In genomic region chr10:126802732-126803131, GRCm38 (mm10) we compare ENCODE assay signal across 24 mouse cellular contexts.
"Had no signal": no experiment of that assay in that cellular context is flagged by ENCODE, and none has a peak within 500 bp of the region (broad histone marks: within the 10 kb centered on the region; RNA-seq: fewer than 3 reads in every experiment).

No protein-coding gene starts in this region.

- H3K27ac ChIP-seq: gastrocnemius, adult 2 months; heart, adult 2 months; heart, embryonic 13.5 days; heart, embryonic 15.5 days; hindbrain, embryonic 10.5 days; hindbrain, embryonic 12.5 days; hindbrain, embryonic 14.5 days; intestine, embryonic 15.5 days; layer of hippocampus, adult 2 months; limb, embryonic 13.5 days; limb, embryonic 15.5 days; liver, embryonic 12.5 days had no signal

- H3K4me1 ChIP-seq: heart, embryonic 13.5 days; heart, embryonic 15.5 days; hindbrain, embryonic 10.5 days; hindbrain, embryonic 12.5 days; intestine, embryonic 15.5 days; limb, embryonic 13.5 days; limb, embryonic 15.5 days; liver, embryonic 12.5 days had no signal

- H3K27me3 ChIP-seq: heart, embryonic 13.5 days; heart, embryonic 15.5 days; hindbrain, embryonic 12.5 days; intestine, embryonic 15.5 days; limb, embryonic 13.5 days; limb, embryonic 15.5 days; liver, embryonic 12.5 days had no signal

- H3K4me3 ChIP-seq: gastrocnemius, adult 2 months; heart, adult 2 months; heart, embryonic 13.5 days; heart, embryonic 15.5 days; hindbrain, embryonic 10.5 days; hindbrain, embryonic 12.5 days; intestine, embryonic 15.5 days; layer of hippocampus, adult 2 months; limb, embryonic 13.5 days; limb, embryonic 15.5 days; liver, embryonic 12.5 days had no signal

- H3K36me3 ChIP-seq: heart, embryonic 13.5 days; heart, embryonic 15.5 days; hindbrain, embryonic 10.5 days; hindbrain, embryonic 12.5 days; intestine, embryonic 15.5 days; limb, embryonic 13.5 days; limb, embryonic 15.5 days; liver, embryonic 12.5 days had no signal

- DNase-seq: gastrocnemius, adult 2 months; gastrocnemius, postnatal 10 days; gastrocnemius, postnatal 25 days; heart, adult 2 months; heart, postnatal 4 days; kidney, adult 18-20 months; kidney, adult 8-10 months; kidney, postnatal 10 days; kidney, postnatal 25 days; kidney, postnatal 4 days; left cerebral cortex, postnatal 4 days had no signal

- ATAC-seq: hindbrain, embryonic 16.5 days; inflammation-experienced regulatory T-cells, adult 6 months; intestine, embryonic 15.5 days; intestine, postnatal 0 days; liver, embryonic 12.5 days had no signal
